ENCODE assay signal across 32 mouse cellular contexts in genomic region chr11:105445741-105446140, GRCm38 (mm10). TPM values are rescaled to one million over a fixed set of nuclear protein-coding genes. Genes with fewer than 3 reads are reported as not detected.
DNase-seq lines count a peak whose midpoint lies in the region; ATAC-seq lines count a peak whose summit lies in the region.
"Had no signal": no experiment of that assay in that cellular context is flagged by ENCODE, and none has a peak within 500 bp of the region (broad histone marks: within the 10 kb centered on the region; RNA-seq: fewer than 3 reads in every experiment).

No protein-coding gene starts in this region.

- no peak for DNase-seq in embryonic facial prominence, embryonic 14.5 days (ENCODE audit: low spot score)
- DNase-seq in embryonic facial prominence, embryonic 10.5 days (ENCODE audit: low spot score), result no peak
- peak; percentile 37 for DNase-seq in midbrain, embryonic 11.5 days (ENCODE audit: low spot score, missing footprints)
- peak; percentile 6 for DNase-seq in cerebellum, adult 8-10 months
- DNase-seq in cerebellum, postnatal 25 days, result peak; percentile 73 to 78
- no peak for DNase-seq in thymus, adult 18-20 months
- no peak for DNase-seq in urinary bladder, postnatal 25 days (ENCODE audit: low spot score)
- DNase-seq: adrenal gland, postnatal 14 days; gastrocnemius, postnatal 25 days; heart, adult 11 months; heart, postnatal 4 days; kidney, adult 11 months; kidney, postnatal 25 days; liver; lung, embryonic 14.5 days; lung, postnatal 14 days; right cerebral cortex, postnatal 4 days; thymus, adult 2 months; thymus, postnatal 36 days had no signal

- H3K36me3 ChIP-seq in embryonic facial prominence, embryonic 14.5 days (ENCODE audit: control insufficient read depth, insufficient read depth, low read length), result no peaks in the 10 kb centered on the region
- H3K36me3 ChIP-seq in embryonic facial prominence, embryonic 10.5 days (replicated peaks), result no peaks in the 10 kb centered on the region
- H3K36me3 ChIP-seq in midbrain, embryonic 11.5 days (ENCODE audit: control insufficient read depth, insufficient read depth, low read length), result no peaks in the 10 kb centered on the region
- H3K36me3 ChIP-seq in midbrain, embryonic 16.5 days (ENCODE audit: control insufficient read depth, insufficient read depth, low read length), result no peaks in the 10 kb centered on the region
- H3K36me3 ChIP-seq: embryonic facial prominence, embryonic 12.5 days; forebrain, embryonic 10.5 days; heart, embryonic 12.5 days; hindbrain, embryonic 13.5 days; liver, embryonic 15.5 days; neural tube, embryonic 13.5 days had no signal

- no peak overlapping the region for H3K4me2 ChIP-seq in embryonic facial prominence, embryonic 14.5 days (ENCODE audit: low read depth, low read length)
- no peak overlapping the region for H3K4me2 ChIP-seq in midbrain, embryonic 11.5 days
- no peak overlapping the region for H3K4me2 ChIP-seq in midbrain, embryonic 16.5 days (ENCODE audit: low read length)
- H3K4me2 ChIP-seq: embryonic facial prominence, embryonic 12.5 days; heart, embryonic 12.5 days; hindbrain, embryonic 13.5 days; liver, embryonic 15.5 days; lung, embryonic 14.5 days; neural tube, embryonic 13.5 days had no signal

- H3K27ac ChIP-seq in embryonic facial prominence, embryonic 14.5 days (replicated peaks; ENCODE audit: low read depth, low read length), result no peak overlapping the region
- no peak overlapping the region for H3K27ac ChIP-seq in embryonic facial prominence, embryonic 10.5 days (replicated peaks)
- no peak overlapping the region for H3K27ac ChIP-seq in midbrain, embryonic 11.5 days (ENCODE audit: low read depth, low read length)
- no peak overlapping the region for H3K27ac ChIP-seq in midbrain, embryonic 16.5 days (ENCODE audit: low read length)
- H3K27ac ChIP-seq: embryonic facial prominence, embryonic 12.5 days; forebrain, embryonic 10.5 days; hindbrain, embryonic 13.5 days; liver, embryonic 15.5 days; neural tube, embryonic 13.5 days; stomach, postnatal 0 days had no signal

- peak; percentile 39; the same call in 1 of the 2 replicates for ATAC-seq in embryonic facial prominence, embryonic 14.5 days (ENCODE audit: low read depth)
- no peak for ATAC-seq in midbrain, embryonic 11.5 days (ENCODE audit: low FRiP score)
- no peak for ATAC-seq in midbrain, embryonic 16.5 days
- ATAC-seq: inflammation-experienced regulatory T-cells, adult 6 months had no signal

- H3K9me3 ChIP-seq in embryonic facial prominence, embryonic 14.5 days (ENCODE audit: control insufficient read depth, low read length), result no peaks in the 10 kb centered on the region
- H3K9me3 ChIP-seq in embryonic facial prominence, embryonic 10.5 days, result no peaks in the 10 kb centered on the region
- no peaks in the 10 kb centered on the region for H3K9me3 ChIP-seq in midbrain, embryonic 11.5 days (ENCODE audit: control insufficient read depth, low read length)
- no peaks in the 10 kb centered on the region for H3K9me3 ChIP-seq in midbrain, embryonic 16.5 days (replicated peaks; ENCODE audit: control insufficient read depth, low read length, poor library complexity, severe bottlenecking)
- H3K9me3 ChIP-seq: embryonic facial prominence, embryonic 12.5 days; forebrain, embryonic 10.5 days; heart, embryonic 12.5 days; hindbrain, embryonic 13.5 days; liver, embryonic 15.5 days; neural tube, embryonic 13.5 days had no signal

- H3K9ac ChIP-seq in embryonic facial prominence, embryonic 14.5 days (ENCODE audit: low read depth, low read length), result no peak overlapping the region
- no peak overlapping the region for H3K9ac ChIP-seq in midbrain, embryonic 11.5 days (ENCODE audit: low read length)
- no peak overlapping the region for H3K9ac ChIP-seq in midbrain, embryonic 16.5 days (ENCODE audit: low read depth, low read length)
- H3K9ac ChIP-seq: embryonic facial prominence, embryonic 12.5 days; heart, embryonic 12.5 days; hindbrain, embryonic 13.5 days; liver, embryonic 15.5 days; lung, embryonic 14.5 days; neural tube, embryonic 13.5 days had no signal

- WGBS in embryonic facial prominence, embryonic 14.5 days, result 55% methylated on average over 5 of the region's 5 CpGs
- 81% methylated on average over 5 of the region's 5 CpGs for WGBS in embryonic facial prominence, embryonic 10.5 days
- WGBS in midbrain, embryonic 11.5 days, result 77% methylated on average over 5 of the region's 5 CpGs
- WGBS in midbrain, embryonic 16.5 days, result 57% methylated on average over 5 of the region's 5 CpGs

- H3K4me1 ChIP-seq in embryonic facial prominence, embryonic 14.5 days (ENCODE audit: control insufficient read depth, insufficient read depth, low read length), result 0 out of 2 replicates have a peak, but pooled peaks cover 4% of the 10 kb centered on the region
- peaks cover 44% of the 10 kb centered on the region for H3K4me1 ChIP-seq in embryonic facial prominence, embryonic 10.5 days
- H3K4me1 ChIP-seq in midbrain, embryonic 11.5 days (ENCODE audit: control insufficient read depth, insufficient read depth, low read length), result no peaks in the 10 kb centered on the region
- H3K4me1 ChIP-seq in midbrain, embryonic 16.5 days (ENCODE audit: control insufficient read depth, insufficient read depth, low read length), result no peaks in the 10 kb centered on the region
- H3K4me1 ChIP-seq: liver, embryonic 15.5 days; neural tube, embryonic 13.5 days had no signal

- no peaks in the 10 kb centered on the region for H3K27me3 ChIP-seq in embryonic facial prominence, embryonic 14.5 days (replicated peaks; ENCODE audit: control insufficient read depth, insufficient read depth, low read length)
- no peaks in the 10 kb centered on the region for H3K27me3 ChIP-seq in embryonic facial prominence, embryonic 10.5 days (replicated peaks; ENCODE audit: low read depth, poor library complexity, severe bottlenecking)
- no peaks in the 10 kb centered on the region for H3K27me3 ChIP-seq in midbrain, embryonic 11.5 days (ENCODE audit: control insufficient read depth, insufficient read depth, low read length)
- no peaks in the 10 kb centered on the region for H3K27me3 ChIP-seq in midbrain, embryonic 16.5 days (ENCODE audit: control insufficient read depth, insufficient read depth, low read depth, low read length)
- H3K27me3 ChIP-seq: embryonic facial prominence, embryonic 12.5 days; heart, embryonic 12.5 days; hindbrain, embryonic 13.5 days; neural tube, embryonic 13.5 days had no signal

- H3K4me3 ChIP-seq in embryonic facial prominence, embryonic 14.5 days (ENCODE audit: low read depth, low read length), result no peak overlapping the region
- no peak overlapping the region for H3K4me3 ChIP-seq in embryonic facial prominence, embryonic 10.5 days
- no peak overlapping the region for H3K4me3 ChIP-seq in midbrain, embryonic 11.5 days (ENCODE audit: low read depth, low read length)
- H3K4me3 ChIP-seq in midbrain, embryonic 16.5 days (ENCODE audit: low read depth, low read length), result no peak overlapping the region
- H3K4me3 ChIP-seq: embryonic facial prominence, embryonic 12.5 days; forebrain, embryonic 10.5 days; heart, embryonic 12.5 days; hindbrain, embryonic 13.5 days; liver, embryonic 15.5 days; neural tube, embryonic 13.5 days had no signal

RNA-seq across cellular contexts. Expression of gene March10, which starts 10.8 kb away (rescaled TPM):
- 0.13 and 0.36 TPM in 2 replicates for polyA plus RNA-seq in embryonic facial prominence, embryonic 14.5 days (2014; fragmentation: Nextera tagmentation; extraction: Ambion mirVana)
- polyA plus RNA-seq in embryonic facial prominence, embryonic 10.5 days (2016; fragmentation: Nextera tagmentation; extraction: Ambion mirVana), result 0.06 and 0.16 TPM in 2 replicates
- polyA plus RNA-seq in midbrain, embryonic 11.5 days (2014; fragmentation: Nextera tagmentation; extraction: Ambion mirVana), result 0.06 TPM in 1 of 2 replicates, not detected in the other
- polyA plus RNA-seq in midbrain, embryonic 16.5 days (2015; fragmentation: Nextera tagmentation; extraction: Ambion mirVana), result 0.45 and 0.73 TPM in 2 replicates
- polyA plus RNA-seq: heart, postnatal 0 days; inflammation-experienced regulatory T-cells, adult 6 months; kidney, embryonic 14.5 days; limb, embryonic 11.5 days; liver, embryonic 15.5 days; lung, embryonic 14.5 days; neural tube, embryonic 13.5 days; spleen, adult 2 months; stomach, postnatal 0 days had no signal

Comparison
In these comparisons a context has a peak if more than half of its experiments do, and no peak if none do; other contexts are left out.
1. DNase-seq: peak in midbrain, embryonic 11.5 days (single experiment), cerebellum, adult 8-10 months (single experiment) and cerebellum, postnatal 25 days (2 of 2); none in embryonic facial prominence, embryonic 14.5 days (single experiment), embryonic facial prominence, embryonic 10.5 days (single experiment), thymus, adult 18-20 months (0 of 2) and urinary bladder, postnatal 25 days (single experiment).